Mouse (Mus musculus) cerebellum, adult 11-12 months (tissue): Measurements from ENCODE around the gene Krt2.

Experiments used
- DNase-seq: peaks from one replicate; pipeline ENCODE4 v3.0.0; 2022

The Krt2 gene

DNA sequence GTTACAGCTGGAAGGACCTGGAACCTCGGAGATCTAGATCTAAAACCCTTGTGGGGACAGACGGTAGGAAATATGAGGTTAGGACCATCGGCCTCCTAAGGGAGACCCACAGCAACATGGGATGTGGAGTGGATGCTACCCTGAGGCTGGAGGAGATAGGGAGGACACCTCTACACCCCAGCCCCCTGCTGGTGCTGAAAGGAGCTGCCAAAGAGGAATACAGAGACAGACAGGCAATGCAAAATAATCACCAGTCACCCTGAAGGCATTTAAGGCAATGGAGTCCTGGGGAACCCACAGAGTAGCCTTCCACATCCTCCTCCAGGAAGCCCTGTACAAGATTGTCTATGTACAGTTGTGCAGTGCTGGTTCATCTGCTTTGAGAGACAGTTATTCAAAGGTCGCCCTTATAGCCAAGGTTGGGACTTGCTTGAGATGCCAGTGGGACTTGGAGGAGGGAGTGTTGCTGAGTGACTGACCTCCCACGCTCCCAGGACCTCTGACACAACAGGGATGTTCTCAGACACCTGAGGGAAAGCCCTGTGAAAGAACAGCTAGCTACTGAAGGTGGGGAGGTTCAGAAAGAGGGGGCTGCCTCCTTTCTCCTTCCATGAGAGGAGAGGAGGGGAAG, 45.8 kb downstream of the Krt2 start:
- no peak for DNase-seq

DNA sequence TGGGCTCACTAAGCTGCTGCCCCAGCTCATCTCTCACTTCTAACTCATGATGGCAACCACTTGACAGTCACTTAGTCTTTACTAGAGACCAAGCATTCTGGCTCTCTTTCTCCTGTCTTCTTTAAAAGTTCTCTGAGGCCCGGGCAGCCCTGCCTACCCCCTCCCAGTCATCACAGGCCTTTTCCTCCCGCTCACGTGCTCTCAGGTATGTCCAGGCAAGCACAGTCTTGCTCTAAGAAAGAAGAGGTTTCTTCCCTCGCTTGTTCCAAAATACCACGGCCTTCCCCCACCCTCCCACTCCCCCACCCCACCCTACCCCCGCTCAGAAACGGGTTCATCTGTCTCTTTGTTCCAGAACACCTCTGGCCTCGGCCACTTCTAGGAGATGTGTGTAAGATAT, 47.7 kb downstream of the Krt2 start:
- no peak for DNase-seq
